Mouse (Mus musculus) ovary, postnatal 14 days (tissue): ENCODE data around the gene Rpl23a.
"Not testable (repeated sequence)": the region's sequence is repeated elsewhere in the genome, so short reads cannot be mapped to it uniquely, and the experiment has no call there.

ENCODE experiments used
- DNase-seq: peaks from one replicate; pipeline ENCODE4 v3.0.0; 2022; ENCODE audit warnings: low spot score

The Rpl23a gene

GRCm38 (mm10) chr11:78146707-78147543 is 36.5 kb downstream of the Rpl23a start:
- no peak for DNase-seq

- no peak for DNase-seq
Measured at GRCm38 (mm10) chr11:78146168-78146567, 37.2 kb downstream of the Rpl23a start.

- no peak for DNase-seq
Measured at GRCm38 (mm10) chr11:78143520-78143919, 39.9 kb downstream of the Rpl23a start.

GRCm38 (mm10) chr11:78140665-78141064 is 42.7 kb downstream of the Rpl23a start:
- DNase-seq: no peak

- DNase-seq: no peak
Measured at GRCm38 (mm10) chr11:78138023-78138422, 45.4 kb downstream of the Rpl23a start.

- no peak for DNase-seq
Measured at GRCm38 (mm10) chr11:78137584-78137983, 45.8 kb downstream of the Rpl23a start.

DNA sequence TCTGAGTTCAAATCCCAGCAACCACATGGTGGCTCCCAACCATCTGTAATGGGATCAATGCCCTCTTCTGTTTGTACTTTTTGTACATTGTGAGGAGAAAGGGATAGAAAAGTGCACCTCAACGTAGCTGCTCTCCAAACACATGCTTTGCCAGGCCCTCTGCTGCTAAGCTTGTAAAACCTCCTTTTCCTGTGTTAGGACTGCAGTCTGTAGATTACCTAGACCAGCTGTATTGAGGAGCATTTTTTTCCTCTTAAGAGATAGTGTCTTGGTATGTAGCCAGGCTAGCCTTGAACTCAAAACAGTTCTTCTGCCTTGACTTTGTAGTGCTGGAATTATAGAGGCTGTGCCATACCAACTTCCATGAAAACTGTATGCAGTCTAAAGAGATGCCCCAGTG is 47.3 kb downstream of the Rpl23a start:
- DNase-seq: no peak

GRCm38 (mm10) chr11:78135314-78135713 is 48.1 kb downstream of the Rpl23a start:
- DNase-seq: not testable (repeated sequence)

- DNase-seq: no peak
Measured at GRCm38 (mm10) chr11:78134344-78134743, 49.0 kb downstream of the Rpl23a start.

- no peak for DNase-seq
Measured at GRCm38 (mm10) chr11:78133915-78134314, 49.5 kb downstream of the Rpl23a start.
